Mouse (Mus musculus) heart, postnatal 0 days (tissue): Measurements from ENCODE around the gene Mttp.

Source experiments
- CTCF ChIP-seq: IDR thresholded peaks from 2 replicates; pipeline ENCODE4 v1.5.1; 2016; ENCODE audit warnings: antibody characterized with exemption, control low read depth, low read depth
- EP300 ChIP-seq: IDR thresholded peaks from 2 replicates; pipeline ENCODE4 v1.6.1; 2016; ENCODE audit warnings: antibody characterized with exemption, low read depth

DNA sequence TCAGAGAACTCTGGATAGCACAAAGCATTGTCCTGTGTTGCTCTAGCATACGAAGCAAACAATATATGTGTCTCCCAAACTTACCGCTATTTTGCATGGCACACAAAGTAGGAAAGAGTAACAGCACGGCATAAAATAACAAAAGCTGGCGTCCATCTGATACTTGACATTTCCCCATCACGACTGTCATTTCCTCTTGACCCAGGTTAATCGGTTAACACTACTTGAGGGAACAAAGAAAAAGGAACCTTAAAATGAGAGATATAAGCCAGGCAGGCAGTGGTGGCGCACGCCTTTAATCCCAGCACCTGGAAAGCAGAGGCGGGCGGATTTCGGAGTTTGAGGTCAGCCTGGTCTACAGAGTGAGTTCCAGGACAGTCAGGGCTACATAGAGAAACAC lies 10.9 kb downstream of the Mttp start:
- no peak for TF ChIP-seq CTCF
- no peak for TF ChIP-seq EP300
